Mouse (Mus musculus) macrophage (primary cell): ENCODE data around the gene Cmklr1. TPM values are rescaled to one million over a fixed set of nuclear protein-coding genes. Genes with fewer than 3 reads are reported as not detected.

Source experiments
- H3K27ac ChIP-seq: fragments of 350-480 bp; formaldehyde crosslinking; 2 replicates; pipeline ENCODE4 v1.9.0; 2021
- H3K36me3 ChIP-seq: fragments of 350-480 bp; formaldehyde crosslinking; 2 replicates; pipeline ENCODE4 v1.9.0; 2021; ENCODE audit errors: inconsistent target
- H3K4me3 ChIP-seq: fragments of 350-480 bp; formaldehyde crosslinking; 2 replicates; pipeline ENCODE4 v1.9.0; 2021; ENCODE audit errors: inconsistent target
- H3K79me2 ChIP-seq: fragments of 350-480 bp; formaldehyde crosslinking; 2 replicates; pipeline ENCODE4 v1.9.0; 2021; ENCODE audit errors: inconsistent target
- WGBS: methylation state at CpG from one replicate; pipeline ENCODE4 v1.1.7; 2026; ENCODE audit warnings: inconsistent platforms; ENCODE audit not compliant: missing documents; 5-methylcytosine and 5-hydroxymethylcytosine counted together
- polyA plus RNA-seq: library from polyadenylated mRNA; stranded (reverse); fragments of 250-400 nt; gene quantifications from 3 replicates; pipeline ENCODE4 v1.2.4, GENCODE M21; 2018; ENCODE audit warnings: inconsistent platforms

Cmklr1 gene
- polyA plus RNA-seq, 1 experiment from 2014 or later = 82.0 TPM

- 71% methylated on average over 5 of the region's 5 CpGs for WGBS
- H3K4me3 ChIP-seq = no peak overlapping the region
- no peak overlapping the region for H3K27ac ChIP-seq
- peaks cover 8% of the 10 kb centered on the region; the same call in 1 of the 2 replicates for H3K36me3 ChIP-seq
- H3K79me2 ChIP-seq = peaks cover 99% of the 10 kb centered on the region; the same call in 1 of the 2 replicates
These were observed 11.1 kb downstream of the Cmklr1 start for GRCm38 (mm10) chr5:113639126-113639525.

GRCm38 (mm10) chr5:113638055-113638454 is 12.2 kb downstream of the Cmklr1 start:
- Histone ChIP-seq H3K36me3 (peaks cover 8% of the 10 kb centered on the region; the same call in 1 of the 2 replicates), H3K79me2 (peaks cover 98% of the 10 kb centered on the region; the same call in 1 of the 2 replicates), H3K4me3 (no peak overlapping the region), H3K27ac (no peak overlapping the region)
- WGBS = 92% methylated on average over 12 of the region's 12 CpGs

- Histone ChIP-seq H3K36me3 (peaks cover 8% of the 10 kb centered on the region; the same call in 1 of the 2 replicates), H3K27ac (no peak overlapping the region), H3K79me2 (peaks cover 98% of the 10 kb centered on the region; the same call in 1 of the 2 replicates), H3K4me3 (no peak overlapping the region)
- WGBS = 95% methylated on average over 4 of the region's 4 CpGs
These were observed 12.6 kb downstream of the Cmklr1 start for GRCm38 (mm10) chr5:113637631-113638030.

GRCm38 (mm10) chr5:113635861-113636565 is 14.2 kb downstream of the Cmklr1 start:
- peaks cover 98% of the 10 kb centered on the region; the same call in 1 of the 2 replicates for H3K79me2 ChIP-seq
- H3K27ac ChIP-seq = no peak overlapping the region
- no peak overlapping the region for H3K4me3 ChIP-seq
- peaks cover 18% of the 10 kb centered on the region; the same call in 1 of the 2 replicates for H3K36me3 ChIP-seq
- WGBS = 82% methylated on average over 15 of the region's 15 CpGs

- Histone ChIP-seq H3K79me2 (peaks cover 98% of the 10 kb centered on the region; the same call in 1 of the 2 replicates), H3K36me3 (peaks cover 14% of the 10 kb centered on the region; the same call in 1 of the 2 replicates), H3K4me3 (no peak overlapping the region), H3K27ac (no peak overlapping the region)
- 76% methylated on average over 7 of the region's 7 CpGs for WGBS
These were observed 15.2 kb downstream of the Cmklr1 start for GRCm38 (mm10) chr5:113634887-113635610.

- 20% methylated on average over 13 of the region's 13 CpGs for WGBS
- peaks cover 98% of the 10 kb centered on the region; the same call in 1 of the 2 replicates for H3K79me2 ChIP-seq
- no peak overlapping the region for H3K4me3 ChIP-seq
- no peak overlapping the region for H3K27ac ChIP-seq
- H3K36me3 ChIP-seq = peaks cover 14% of the 10 kb centered on the region; the same call in 1 of the 2 replicates
These were observed 16.1 kb downstream of the Cmklr1 start for GRCm38 (mm10) chr5:113634024-113634651.

- Histone ChIP-seq H3K79me2 (peaks cover 94% of the 10 kb centered on the region; the same call in 1 of the 2 replicates), H3K27ac (no peak overlapping the region), H3K36me3 (peaks cover 10% of the 10 kb centered on the region; the same call in 1 of the 2 replicates), H3K4me3 (no peak overlapping the region)
- 81% methylated on average over 8 of the region's 9 CpGs for WGBS
These were observed 17.1 kb downstream of the Cmklr1 start for GRCm38 (mm10) chr5:113633037-113633714.

GRCm38 (mm10) chr5:113630116-113630515 is 20.1 kb downstream of the Cmklr1 start:
- H3K27ac ChIP-seq = no peak overlapping the region
- 76% methylated on average over 9 of the region's 10 CpGs for WGBS
- H3K4me3 ChIP-seq = no peak overlapping the region
- peaks cover 27% of the 10 kb centered on the region; the same call in 1 of the 2 replicates for H3K36me3 ChIP-seq
- H3K79me2 ChIP-seq = peaks cover 79% of the 10 kb centered on the region; the same call in 1 of the 2 replicates

- Histone ChIP-seq H3K79me2 (peaks cover 70% of the 10 kb centered on the region; the same call in 1 of the 2 replicates), H3K4me3 (no peak overlapping the region), H3K36me3 (peaks cover 36% of the 10 kb centered on the region; the same call in 1 of the 2 replicates), H3K27ac (no peak overlapping the region)
- WGBS = 97% methylated on average over 3 of the region's 3 CpGs
These were observed 21.0 kb downstream of the Cmklr1 start for GRCm38 (mm10) chr5:113629248-113629647.

GRCm38 (mm10) chr5:113627820-113628437 is 22.3 kb downstream of the Cmklr1 start:
- 57% methylated on average over 11 of the region's 11 CpGs for WGBS
- no peak overlapping the region for H3K27ac ChIP-seq
- H3K36me3 ChIP-seq = peaks cover 43% of the 10 kb centered on the region; the same call in 1 of the 2 replicates
- H3K4me3 ChIP-seq = no peak overlapping the region
- H3K79me2 ChIP-seq = peaks cover 59% of the 10 kb centered on the region; the same call in 1 of the 2 replicates

GRCm38 (mm10) chr5:113626991-113627390 is 23.2 kb downstream of the Cmklr1 start:
- no peak overlapping the region for H3K4me3 ChIP-seq
- H3K36me3 ChIP-seq = peaks cover 40% of the 10 kb centered on the region; the same call in 1 of the 2 replicates
- H3K27ac ChIP-seq = no peak overlapping the region
- 96% methylated on average over 5 of the region's 5 CpGs for WGBS
- H3K79me2 ChIP-seq = peaks cover 49% of the 10 kb centered on the region; the same call in 1 of the 2 replicates

GRCm38 (mm10) chr5:113626352-113626751 is 23.9 kb downstream of the Cmklr1 start:
- 60% methylated on average over 8 of the region's 8 CpGs for WGBS
- Histone ChIP-seq H3K36me3 (peaks cover 35% of the 10 kb centered on the region; the same call in 1 of the 2 replicates), H3K27ac (no peak overlapping the region), H3K79me2 (peaks cover 43% of the 10 kb centered on the region; the same call in 1 of the 2 replicates), H3K4me3 (no peak overlapping the region)

- 94% methylated on average over 4 of the region's 4 CpGs for WGBS
- no peak overlapping the region for H3K4me3 ChIP-seq
- peaks cover 33% of the 10 kb centered on the region; the same call in 1 of the 2 replicates for H3K36me3 ChIP-seq
- H3K27ac ChIP-seq = no peak overlapping the region
- peaks cover 30% of the 10 kb centered on the region; the same call in 1 of the 2 replicates for H3K79me2 ChIP-seq
These were observed 25.2 kb downstream of the Cmklr1 start for GRCm38 (mm10) chr5:113625068-113625467.
